In genomic region chr17:29502669-29503665, GRCm38 (mm10) we compare ENCODE assay signal across 8 mouse cellular contexts. TPM values are rescaled to one million over a fixed set of nuclear protein-coding genes. Genes with fewer than 3 reads are reported as not detected.
DNase-seq lines count a peak whose midpoint lies in the region; ATAC-seq and TF ChIP-seq lines count a peak whose summit lies in the region.

No protein-coding gene starts in this region.

- TF ChIP-seq CTCF in midbrain, postnatal 0 days (IDR thresholded peaks at IDR 0.05): no peak

- no peak overlapping the region for H3K9ac ChIP-seq in forebrain, embryonic 13.5 days
- no peak overlapping the region for H3K9ac ChIP-seq in forebrain, embryonic 12.5 days
- H3K9ac ChIP-seq in midbrain, embryonic 14.5 days (replicated peaks; ENCODE audit: low read length): no peak overlapping the region
- no peak overlapping the region for H3K9ac ChIP-seq in midbrain, postnatal 0 days (replicated peaks; ENCODE audit: low read length, poor library complexity, severe bottlenecking)
- 0 out of 2 replicates have a peak overlapping the region, but pooled peaks have one; percentile 5 for H3K9ac ChIP-seq in intestine, embryonic 16.5 days (ENCODE audit: low read depth, low read length)
- no peak overlapping the region for H3K9ac ChIP-seq in neural tube, embryonic 15.5 days (replicated peaks)

- no peak for DNase-seq in midbrain, embryonic 14.5 days
- DNase-seq in midbrain, postnatal 0 days (ENCODE audit: low spot score): no peak
- DNase-seq in left cerebral cortex, postnatal 10 days (ENCODE audit: extremely low spot score in 1 of 2, low spot score in 2 of 2): no peak
- DNase-seq in cerebellum, postnatal 25 days: no peak

- peaks cover 8% of the 10 kb centered on the region; the same call in 1 of the 2 replicates for H3K4me1 ChIP-seq in forebrain, embryonic 13.5 days
- no peaks in the 10 kb centered on the region for H3K4me1 ChIP-seq in forebrain, embryonic 12.5 days
- no peaks in the 10 kb centered on the region for H3K4me1 ChIP-seq in midbrain, embryonic 14.5 days (ENCODE audit: control insufficient read depth, insufficient read depth, low read length)
- no peaks in the 10 kb centered on the region for H3K4me1 ChIP-seq in midbrain, postnatal 0 days (ENCODE audit: insufficient read depth, low read length)
- peaks cover 8% of the 10 kb centered on the region for H3K4me1 ChIP-seq in intestine, embryonic 16.5 days (ENCODE audit: control insufficient read depth, insufficient read depth, low read length)
- peaks cover 9% of the 10 kb centered on the region for H3K4me1 ChIP-seq in neural tube, embryonic 15.5 days

- no peak overlapping the region for H3K27ac ChIP-seq in forebrain, embryonic 13.5 days
- no peak overlapping the region for H3K27ac ChIP-seq in forebrain, embryonic 12.5 days
- H3K27ac ChIP-seq in midbrain, embryonic 14.5 days (replicated peaks; ENCODE audit: low read depth, low read length): no peak overlapping the region
- H3K27ac ChIP-seq in midbrain, postnatal 0 days (ENCODE audit: low read depth, low read length): no peak overlapping the region
- H3K27ac ChIP-seq in intestine, embryonic 16.5 days (ENCODE audit: low read length): no peak overlapping the region
- H3K27ac ChIP-seq in neural tube, embryonic 15.5 days (replicated peaks): no peak overlapping the region

- H3K27me3 ChIP-seq in forebrain, embryonic 13.5 days: peaks cover 4% of the 10 kb centered on the region; the same call in 1 of the 2 replicates
- H3K27me3 ChIP-seq in forebrain, embryonic 12.5 days: peaks cover 22% of the 10 kb centered on the region
- no peaks in the 10 kb centered on the region for H3K27me3 ChIP-seq in midbrain, embryonic 14.5 days (ENCODE audit: control insufficient read depth, insufficient read depth, low read length)
- no peaks in the 10 kb centered on the region for H3K27me3 ChIP-seq in midbrain, postnatal 0 days (ENCODE audit: insufficient read depth, low read length)
- no peaks in the 10 kb centered on the region for H3K27me3 ChIP-seq in intestine, embryonic 16.5 days (replicated peaks; ENCODE audit: control insufficient read depth, insufficient read depth, low read length)
- no peaks in the 10 kb centered on the region for H3K27me3 ChIP-seq in neural tube, embryonic 15.5 days (replicated peaks)

- intact Hi-C loops in left cerebral cortex, postnatal 10 days (cut with DNase I): no loop called here

- no peak for ATAC-seq in forebrain, embryonic 13.5 days
- no peak for ATAC-seq in forebrain, embryonic 12.5 days (ENCODE audit: low FRiP score)
- no peak for ATAC-seq in midbrain, embryonic 14.5 days (ENCODE audit: low FRiP score, low TSS enrichment)
- no peak for ATAC-seq in midbrain, postnatal 0 days (ENCODE audit: low FRiP score)
- no peak for ATAC-seq in intestine, embryonic 16.5 days
- no peak for ATAC-seq in neural tube, embryonic 15.5 days (ENCODE audit: low FRiP score)

- H3K4me3 ChIP-seq in forebrain, embryonic 13.5 days: no peak overlapping the region
- H3K4me3 ChIP-seq in forebrain, embryonic 12.5 days (replicated peaks): no peak overlapping the region
- no peak overlapping the region for H3K4me3 ChIP-seq in midbrain, embryonic 14.5 days (replicated peaks; ENCODE audit: low read depth, low read length)
- H3K4me3 ChIP-seq in midbrain, postnatal 0 days (ENCODE audit: low read depth, low read length): no peak overlapping the region
- H3K4me3 ChIP-seq in intestine, embryonic 16.5 days (ENCODE audit: low read length): peak overlapping the region; percentile 15
- no peak overlapping the region for H3K4me3 ChIP-seq in neural tube, embryonic 15.5 days (replicated peaks)

- no peaks in the 10 kb centered on the region for H3K9me3 ChIP-seq in forebrain, embryonic 13.5 days (replicated peaks)
- H3K9me3 ChIP-seq in forebrain, embryonic 12.5 days: no peaks in the 10 kb centered on the region
- H3K9me3 ChIP-seq in midbrain, embryonic 14.5 days (ENCODE audit: control insufficient read depth, low read length): no peaks in the 10 kb centered on the region
- H3K9me3 ChIP-seq in midbrain, postnatal 0 days (ENCODE audit: low read length): no peaks in the 10 kb centered on the region
- H3K9me3 ChIP-seq in intestine, embryonic 16.5 days (ENCODE audit: control insufficient read depth, low read length): no peaks in the 10 kb centered on the region
- no peaks in the 10 kb centered on the region for H3K9me3 ChIP-seq in neural tube, embryonic 15.5 days (replicated peaks)

- WGBS in forebrain, embryonic 13.5 days: 19% methylated on average over 32 of the region's 32 CpGs
- 26% methylated on average over 32 of the region's 32 CpGs for WGBS in forebrain, embryonic 12.5 days
- 24% methylated on average over 32 of the region's 32 CpGs for WGBS in midbrain, embryonic 14.5 days
- 19% methylated on average over 32 of the region's 32 CpGs for WGBS in midbrain, postnatal 0 days
- 14% methylated on average over 32 of the region's 32 CpGs for WGBS in intestine, embryonic 16.5 days
- WGBS in neural tube, embryonic 15.5 days: 24% methylated on average over 32 of the region's 32 CpGs

- H3K4me2 ChIP-seq in forebrain, embryonic 13.5 days: peak overlapping the region; percentile 7; the same call in 1 of the 2 replicates
- no peak overlapping the region; the same call in 1 of the 2 replicates for H3K4me2 ChIP-seq in forebrain, embryonic 12.5 days
- 0 out of 2 replicates have a peak overlapping the region, but pooled peaks have one; percentile 4 for H3K4me2 ChIP-seq in midbrain, embryonic 14.5 days (ENCODE audit: low read length)
- H3K4me2 ChIP-seq in midbrain, postnatal 0 days (ENCODE audit: low read depth, low read length, poor library complexity, severe bottlenecking): no peak overlapping the region
- peak overlapping the region; percentile 42 for H3K4me2 ChIP-seq in intestine, embryonic 16.5 days (ENCODE audit: low read depth, low read length)
- H3K4me2 ChIP-seq in neural tube, embryonic 15.5 days: peak overlapping the region; percentile 39

- H3K36me3 ChIP-seq in forebrain, embryonic 13.5 days (ENCODE audit: poor library complexity, severe bottlenecking): no peaks in the 10 kb centered on the region
- H3K36me3 ChIP-seq in forebrain, embryonic 12.5 days (replicated peaks): no peaks in the 10 kb centered on the region
- H3K36me3 ChIP-seq in midbrain, embryonic 14.5 days (ENCODE audit: control insufficient read depth, insufficient read depth, low read length): no peaks in the 10 kb centered on the region
- H3K36me3 ChIP-seq in midbrain, postnatal 0 days (ENCODE audit: insufficient read depth, low read length): no peaks in the 10 kb centered on the region
- no peaks in the 10 kb centered on the region for H3K36me3 ChIP-seq in intestine, embryonic 16.5 days (ENCODE audit: control insufficient read depth, insufficient read depth, low read length)
- H3K36me3 ChIP-seq in neural tube, embryonic 15.5 days: no peaks in the 10 kb centered on the region

RNA-seq across cellular contexts. Expression of gene Pim1, which starts 12.4 kb away (rescaled TPM):
- 21.0 and 22.0 TPM in 2 replicates for polyA plus RNA-seq in forebrain, embryonic 13.5 days (2015; fragmentation: Nextera tagmentation; extraction: Ambion mirVana)
- 18.9 and 22.6 TPM in 2 replicates for polyA plus RNA-seq in forebrain, embryonic 12.5 days (2016; fragmentation: Nextera tagmentation; extraction: Ambion mirVana)
- 10.1 and 10.3 TPM in 2 replicates for polyA plus RNA-seq in midbrain, embryonic 14.5 days (2014; fragmentation: Nextera tagmentation; extraction: Ambion mirVana)
- total RNA-seq in midbrain, postnatal 0 days (2014; rRNA removed): 8.3 and 10.9 TPM in 2 replicates
- polyA plus RNA-seq in midbrain, postnatal 0 days (2015; fragmentation: Nextera tagmentation; extraction: Ambion mirVana): 10.6 and 12.7 TPM in 2 replicates
- polyA plus RNA-seq in intestine, embryonic 16.5 days (2015; fragmentation: Nextera tagmentation; extraction: Ambion mirVana): 11.8 and 12.8 TPM in 2 replicates
- 9.0 and 15.8 TPM in 2 replicates for polyA plus RNA-seq in neural tube, embryonic 15.5 days (2015; fragmentation: Nextera tagmentation; extraction: Ambion mirVana)
- total RNA-seq in left cerebral cortex, postnatal 10 days (2021): 1 to 10 TPM; 3.7 to 5.2 TPM

RNA-seq across cellular contexts. Expression of gene Gm17657, which starts 46.5 kb away (rescaled TPM):
- not detected in 2 replicates for polyA plus RNA-seq in forebrain, embryonic 13.5 days (2015; fragmentation: Nextera tagmentation; extraction: Ambion mirVana)
- not detected in 2 replicates for polyA plus RNA-seq in forebrain, embryonic 12.5 days (2016; fragmentation: Nextera tagmentation; extraction: Ambion mirVana)
- not detected in 2 replicates for polyA plus RNA-seq in midbrain, embryonic 14.5 days (2014; fragmentation: Nextera tagmentation; extraction: Ambion mirVana)
- total RNA-seq in midbrain, postnatal 0 days (2014; rRNA removed): not detected in 2 replicates
- not detected in 2 replicates for polyA plus RNA-seq in midbrain, postnatal 0 days (2015; fragmentation: Nextera tagmentation; extraction: Ambion mirVana)
- not detected in 2 replicates for polyA plus RNA-seq in intestine, embryonic 16.5 days (2015; fragmentation: Nextera tagmentation; extraction: Ambion mirVana)
- not detected in 2 replicates for polyA plus RNA-seq in neural tube, embryonic 15.5 days (2015; fragmentation: Nextera tagmentation; extraction: Ambion mirVana)
- not detected for total RNA-seq in left cerebral cortex, postnatal 10 days (2021)

RNA-seq across cellular contexts. Expression of gene Tbc1d22b, which starts 46.6 kb away (rescaled TPM):
- 17.7 and 20.1 TPM in 2 replicates for polyA plus RNA-seq in forebrain, embryonic 13.5 days (2015; fragmentation: Nextera tagmentation; extraction: Ambion mirVana)
- 24.3 and 27.0 TPM in 2 replicates for polyA plus RNA-seq in forebrain, embryonic 12.5 days (2016; fragmentation: Nextera tagmentation; extraction: Ambion mirVana)
- 25.8 and 27.7 TPM in 2 replicates for polyA plus RNA-seq in midbrain, embryonic 14.5 days (2014; fragmentation: Nextera tagmentation; extraction: Ambion mirVana)
- total RNA-seq in midbrain, postnatal 0 days (2014; rRNA removed): 47.3 and 52.0 TPM in 2 replicates
- polyA plus RNA-seq in midbrain, postnatal 0 days (2015; fragmentation: Nextera tagmentation; extraction: Ambion mirVana): 30.7 and 31.7 TPM in 2 replicates
- 12.4 and 12.6 TPM in 2 replicates for polyA plus RNA-seq in intestine, embryonic 16.5 days (2015; fragmentation: Nextera tagmentation; extraction: Ambion mirVana)
- polyA plus RNA-seq in neural tube, embryonic 15.5 days (2015; fragmentation: Nextera tagmentation; extraction: Ambion mirVana): 25.7 and 29.4 TPM in 2 replicates
- 10 to 100 TPM; 47.1 to 48.1 TPM for total RNA-seq in left cerebral cortex, postnatal 10 days (2021)

RNA-seq across cellular contexts. Expression of gene Tmem217, which starts 49.2 kb away (rescaled TPM):
- 1.2 and 1.3 TPM in 2 replicates for polyA plus RNA-seq in forebrain, embryonic 13.5 days (2015; fragmentation: Nextera tagmentation; extraction: Ambion mirVana)
- polyA plus RNA-seq in forebrain, embryonic 12.5 days (2016; fragmentation: Nextera tagmentation; extraction: Ambion mirVana): 1.2 and 1.5 TPM in 2 replicates
- 0.43 and 0.49 TPM in 2 replicates for polyA plus RNA-seq in midbrain, embryonic 14.5 days (2014; fragmentation: Nextera tagmentation; extraction: Ambion mirVana)
- total RNA-seq in midbrain, postnatal 0 days (2014; rRNA removed): not detected in 2 replicates
- 0.71 and 0.84 TPM in 2 replicates for polyA plus RNA-seq in midbrain, postnatal 0 days (2015; fragmentation: Nextera tagmentation; extraction: Ambion mirVana)
- 0.33 and 0.87 TPM in 2 replicates for polyA plus RNA-seq in intestine, embryonic 16.5 days (2015; fragmentation: Nextera tagmentation; extraction: Ambion mirVana)
- polyA plus RNA-seq in neural tube, embryonic 15.5 days (2015; fragmentation: Nextera tagmentation; extraction: Ambion mirVana): 1.2 and 1.5 TPM in 2 replicates
- not detected for total RNA-seq in left cerebral cortex, postnatal 10 days (2021)

Comparison
In these comparisons a context has a peak if more than half of its experiments do, and no peak if none do; other contexts are left out.
1. H3K4me2 ChIP-seq: peak in forebrain, embryonic 13.5 days (single experiment), midbrain, embryonic 14.5 days (single experiment), intestine, embryonic 16.5 days (single experiment) and neural tube, embryonic 15.5 days (single experiment); none in forebrain, embryonic 12.5 days (single experiment) and midbrain, postnatal 0 days (single experiment).